Comparison of ENCODE assay signal across 8 mouse cellular contexts in genomic region chr15:25622200-25622866, GRCm38 (mm10). TPM values are rescaled to one million over a fixed set of nuclear protein-coding genes. Genes with fewer than 3 reads are reported as not detected.
DNase-seq lines count a peak whose midpoint lies in the region; ATAC-seq lines count a peak whose summit lies in the region.

Myo10 (plus strand) TSS chr15:25622525.

- H3K27me3 ChIP-seq in intestine, embryonic 14.5 days (replicated peaks; ENCODE audit: control insufficient read depth, insufficient read depth, low read length): no peaks in the 10 kb centered on the region

- peak within 1 kb of the TSS; percentile 90 for H3K9ac ChIP-seq in intestine, embryonic 14.5 days (ENCODE audit: low read length)

- peaks cover 35% of the 10 kb centered on the region for H3K4me1 ChIP-seq in intestine, embryonic 14.5 days (replicated peaks; ENCODE audit: control insufficient read depth, insufficient read depth, low read length)

- peak; percentile 96 for ATAC-seq in intestine, embryonic 14.5 days (replicated peaks; ENCODE audit: low FRiP score, low TSS enrichment, low read depth)
- ATAC-seq in megakaryocyte progenitor cell, adult 5-6 weeks (replicated peaks; ENCODE audit: poor library complexity): peak; percentile 91

- H3K4me2 ChIP-seq in intestine, embryonic 14.5 days (ENCODE audit: low read length): peak within 1 kb of the TSS; percentile 58

- H3K27ac ChIP-seq in intestine, embryonic 14.5 days (ENCODE audit: low read depth): peak within 1 kb of the TSS; percentile 95

- WGBS in intestine, embryonic 14.5 days: 0% methylated on average over 53 of the region's 53 CpGs

- H3K36me3 ChIP-seq in intestine, embryonic 14.5 days (ENCODE audit: control insufficient read depth, insufficient read depth, low read length): no peaks in the 10 kb centered on the region

- no peaks in the 10 kb centered on the region for H3K9me3 ChIP-seq in intestine, embryonic 14.5 days (ENCODE audit: control insufficient read depth, low read length)

- peak within 1 kb of the TSS; percentile 82 for H3K4me3 ChIP-seq in intestine, embryonic 14.5 days (ENCODE audit: low read depth, low read length)

- peak; percentile 100 for DNase-seq in adrenal gland, postnatal 10 days
- peak; percentile 100 for DNase-seq in embryo, embryonic 9.5 days (ENCODE audit: extremely low spot score)
- peak; percentile 99 to 100 for DNase-seq in gastrocnemius, postnatal 36 days
- peak; percentile 100 for DNase-seq in intestine, embryonic 14.5 days (ENCODE audit: low spot score)
- peak; percentile 88 to 99 for DNase-seq in left cerebral cortex, postnatal 10 days (ENCODE audit: extremely low spot score in 1 of 2, low spot score in 2 of 2)
- peak; percentile 94 to 95 for DNase-seq in right cerebral cortex, postnatal 10 days (ENCODE audit: low spot score in 2 of 2)
- DNase-seq in urinary bladder, postnatal 14 days (ENCODE audit: low spot score): peak; percentile 100

- intact Hi-C loops in gastrocnemius, postnatal 36 days (cut with DNase I): loop anchor here (5.0 kb wide), 1 partner anchor 180 kb away; no protein-coding TSS in a partner anchor
- intact Hi-C loops in left cerebral cortex, postnatal 10 days (cut with DNase I): loop anchor here (10.0 kb wide), 1 partner anchor 178 kb away; no protein-coding TSS in a partner anchor

RNA-seq across cellular contexts. Expression of gene Myo10, which starts in this region (rescaled TPM):
- total RNA-seq in adrenal gland, postnatal 10 days (2021): 10 to 100 TPM; 80.4 to 82.5 TPM
- 10 to 100 TPM; 42.1 to 52.4 TPM for total RNA-seq in gastrocnemius, postnatal 36 days (2021)
- polyA plus RNA-seq in intestine, embryonic 14.5 days (2014; fragmentation: Nextera tagmentation; extraction: Ambion mirVana): 32.5 and 35.5 TPM in 2 replicates
- total RNA-seq in left cerebral cortex, postnatal 10 days (2021): 10 to 100 TPM; 40.9 to 44.9 TPM
- total RNA-seq in megakaryocyte progenitor cell, adult 5-6 weeks (2015): 2.4 and 2.9 TPM in 2 replicates
- total RNA-seq in megakaryocyte progenitor cell, adult 5-6 weeks (2017): 3.8 and 4.2 TPM in 2 replicates

Comparison
In these comparisons a context has a peak if more than half of its experiments do, and no peak if none do; other contexts are left out.
1. Peak in every context shown above with its lines: DNase-seq, ATAC-seq, H3K4me3 ChIP-seq and H3K27ac ChIP-seq.
2. RNA of gene Myo10 (total RNA-seq): 80.4 to 82.5 TPM in adrenal gland, postnatal 10 days, 42.1 to 52.4 TPM in gastrocnemius, postnatal 36 days and 40.9 to 44.9 TPM in left cerebral cortex, postnatal 10 days; 2.4 to 4.2 TPM in megakaryocyte progenitor cell, adult 5-6 weeks; every median in the first group is over 4 times any median in the second.